Mouse (Mus musculus): ENCODE data around the gene Stpg4. TPM values are rescaled to one million over a fixed set of nuclear protein-coding genes. Genes with fewer than 3 reads are reported as not detected.

The Stpg4 gene
- total RNA-seq, 2 experiments from 2014 or later: not detected

DNA sequence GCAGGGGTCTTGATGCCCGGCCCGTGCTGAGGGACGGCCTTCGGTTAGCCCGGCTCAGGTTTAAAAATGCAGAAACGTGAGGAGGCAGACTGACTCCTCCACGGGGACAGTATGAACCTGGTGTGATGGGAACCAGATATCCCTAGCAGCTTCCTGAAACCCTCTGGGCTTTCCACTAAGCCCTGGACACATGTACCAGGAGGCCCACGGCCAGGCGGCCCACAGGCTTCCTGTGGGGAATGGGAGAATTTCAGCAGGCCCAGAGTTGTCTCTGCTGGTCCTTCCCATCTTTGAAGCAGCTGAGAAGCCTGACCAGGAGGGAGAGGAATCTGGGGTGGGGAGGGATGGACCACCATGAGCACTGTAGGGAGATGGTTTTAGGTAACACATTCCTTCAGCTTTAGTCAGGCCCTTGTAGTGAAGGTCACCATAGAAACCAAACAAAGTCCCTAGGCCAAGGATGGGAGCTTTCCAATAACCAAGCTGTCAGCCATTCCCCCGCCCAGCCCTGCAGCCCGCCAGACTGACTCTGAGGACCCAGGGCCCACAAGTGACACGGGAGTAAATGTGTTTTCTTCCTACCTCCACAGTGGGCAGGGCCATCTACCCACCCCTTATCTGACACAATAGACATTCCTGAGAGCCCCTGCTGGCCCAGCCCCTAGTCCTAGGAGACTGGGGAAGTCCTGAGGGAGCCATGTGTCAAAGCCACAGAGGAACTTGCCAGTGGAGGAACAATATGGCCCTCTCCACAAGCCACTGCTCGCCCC, 76.9 kb downstream of the Stpg4 start:
- DNase-seq: no peak

DNA sequence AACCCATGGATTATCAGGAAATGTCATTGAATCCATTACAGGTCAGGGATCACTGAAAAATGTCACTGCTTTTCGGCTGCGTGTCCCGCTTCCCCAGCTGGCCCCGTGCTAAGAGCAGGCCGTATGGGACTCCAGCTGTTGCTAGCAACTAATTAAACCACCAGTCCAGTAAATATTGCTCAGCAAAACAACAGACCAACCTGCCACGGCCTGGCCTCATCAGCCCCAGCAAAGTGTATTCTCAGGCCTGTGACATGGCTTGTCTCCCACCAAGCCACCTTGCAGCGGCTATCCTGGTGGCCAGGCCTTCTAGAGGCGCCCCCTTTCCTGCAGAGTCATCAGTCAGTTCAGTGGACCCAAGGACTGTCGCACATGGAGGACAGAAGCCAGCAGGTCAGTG, 78.0 kb downstream of the Stpg4 start:
- no peak for DNase-seq

DNA sequence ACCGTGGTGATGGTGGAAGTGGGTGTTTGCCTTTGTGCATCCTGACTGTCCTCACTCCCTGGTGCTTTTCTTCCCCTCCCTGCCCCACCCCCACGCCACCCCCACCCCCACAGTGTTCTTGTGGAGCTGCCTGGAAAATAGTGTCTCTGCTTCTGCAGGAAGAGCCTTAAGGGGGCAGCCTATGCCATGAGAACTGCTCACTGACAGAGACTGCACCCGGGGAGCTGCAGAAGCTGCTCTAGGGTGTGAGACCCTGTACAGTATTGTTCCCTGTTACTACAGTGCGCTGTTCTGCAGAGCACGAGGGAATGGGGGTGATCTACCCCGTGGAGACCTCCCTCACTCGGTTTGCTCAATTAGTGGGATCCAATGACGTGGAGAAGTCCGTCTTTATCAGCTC, 78.5 kb downstream of the Stpg4 start:
- DNase-seq: no peak

DNA sequence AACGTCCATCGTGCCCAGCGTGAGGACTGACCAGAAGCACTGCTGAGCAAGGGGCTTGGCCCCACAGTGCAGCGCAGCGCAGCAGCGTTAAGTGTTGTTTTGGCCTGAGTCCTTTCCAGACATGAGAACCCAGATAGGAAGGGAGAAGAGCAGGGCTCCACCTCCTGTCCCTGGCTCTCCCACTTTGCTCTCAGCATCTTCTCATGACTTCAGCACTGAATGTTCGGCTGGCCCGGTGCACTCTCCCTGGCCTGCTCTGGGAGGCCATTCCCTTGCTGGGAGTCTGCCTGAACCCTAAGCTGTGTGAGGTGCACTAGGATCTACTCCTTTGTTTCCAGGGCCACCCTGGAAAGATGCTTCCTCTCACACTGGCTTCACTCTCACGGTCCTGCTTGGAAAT, 79.2 kb downstream of the Stpg4 start:
- no peak for DNase-seq

DNA sequence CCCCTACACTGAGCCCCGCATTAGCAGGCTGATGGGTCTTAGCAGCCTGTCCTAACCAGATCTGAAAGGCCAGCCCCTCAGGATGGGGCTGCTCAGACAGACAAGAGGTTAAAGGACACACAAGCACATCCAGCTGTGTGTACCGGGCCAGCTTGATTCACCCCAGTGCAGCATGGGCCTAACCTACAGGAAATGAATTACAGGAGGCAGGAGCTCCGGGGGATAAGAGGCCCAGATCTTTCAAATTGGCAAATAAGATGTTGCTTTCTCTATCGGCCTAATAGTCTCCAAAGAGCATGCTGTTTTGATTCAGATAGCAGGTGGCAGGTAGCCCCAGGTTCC, 82.3 kb downstream of the Stpg4 start:
- no peak for DNase-seq

DNA sequence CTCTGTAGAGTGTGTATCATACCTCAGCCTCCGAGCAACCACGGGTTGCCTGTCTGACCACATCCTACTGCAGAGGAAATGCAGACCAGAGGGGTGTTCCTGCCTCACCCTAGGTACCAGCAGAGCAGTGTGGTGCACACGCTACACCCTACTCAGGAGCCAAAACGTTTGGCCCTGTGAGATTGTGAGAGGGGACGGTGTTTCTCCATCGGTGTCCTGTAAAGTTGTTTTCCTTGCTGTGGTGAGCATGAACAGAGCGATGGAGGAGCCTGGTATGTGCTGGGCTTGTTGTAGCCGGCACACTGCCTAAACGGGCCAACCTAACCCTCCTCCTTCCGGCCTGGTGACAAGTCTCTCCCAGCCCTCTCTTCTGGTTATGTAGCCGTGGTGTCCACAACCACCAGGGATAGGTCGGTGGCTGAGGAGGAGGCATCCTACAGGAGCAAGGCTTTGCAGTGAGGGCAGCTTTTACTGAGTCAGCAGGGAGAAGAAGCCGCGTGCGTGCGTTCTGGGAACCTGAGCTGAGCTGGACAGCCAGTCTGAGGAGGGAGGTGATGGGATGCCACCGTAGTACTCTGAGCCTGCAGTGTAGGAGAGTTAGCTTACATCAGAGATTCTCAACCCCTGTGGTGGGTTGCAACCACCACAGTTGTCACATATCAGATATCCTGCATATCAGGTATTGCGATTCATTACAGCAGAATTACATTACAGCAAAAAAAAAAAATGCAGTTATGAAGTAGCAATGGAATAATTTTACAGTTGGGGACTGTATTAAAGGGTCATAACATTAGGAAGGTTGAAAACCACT, 82.9 kb downstream of the Stpg4 start:
- DNase-seq: no peak

DNA sequence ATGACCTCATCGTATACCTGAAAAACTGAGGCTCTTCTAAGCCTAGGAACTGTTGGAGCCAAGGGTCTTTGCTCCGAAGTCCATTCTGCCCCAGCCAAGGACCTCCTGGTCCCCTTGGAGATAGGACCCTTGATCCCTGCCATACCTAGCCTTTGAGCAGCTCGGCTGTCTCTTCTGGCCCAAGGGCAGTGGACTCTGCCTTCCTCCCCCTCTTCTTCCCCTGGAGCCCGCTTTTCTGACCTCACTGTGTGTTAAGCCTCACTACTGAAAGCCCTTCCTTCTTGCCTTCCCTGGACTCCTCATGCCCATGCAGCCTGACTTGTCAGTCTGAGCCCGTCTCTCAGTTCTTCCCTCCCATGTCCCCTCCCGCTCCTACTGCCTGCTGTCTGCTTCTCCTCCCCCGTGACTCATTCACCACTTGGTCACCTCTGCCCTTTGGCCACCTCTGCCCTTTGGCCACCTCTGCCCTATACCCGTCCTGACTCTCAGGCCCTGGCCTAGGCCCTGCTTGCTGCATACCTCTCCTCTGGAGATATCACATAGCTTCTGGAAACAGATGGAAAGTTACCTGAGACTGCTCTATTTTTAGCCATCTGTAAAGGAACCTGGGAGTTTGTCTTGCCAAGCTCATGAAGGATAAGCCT, 84.4 kb downstream of the Stpg4 start:
- no peak for DNase-seq

Other genes with a start within 250 kb of the Stpg4 start
- 10 to 100 TPM; 60.7 to 62.7 TPM for gene Mcfd2, start 161.8 kb downstream of the Stpg4 start, total RNA-seq (2021)
- 1 to 10 TPM; 6.3 to 8.8 TPM for gene Ttc7, start 144.9 kb downstream of the Stpg4 start, total RNA-seq (2021)
- 1,000 to 10,000 TPM; 2,120 to 2,282 TPM for gene Calm2, start 19.2 kb upstream of the Stpg4 start, total RNA-seq (2021)
- gene Epcam, start 208.2 kb upstream of the Stpg4 start, total RNA-seq (2021): under 1 TPM; 0.32 to 0.43 TPM
- 10 to 100 TPM; 35.3 to 38.1 TPM for gene Msh2, start 244.6 kb upstream of the Stpg4 start, total RNA-seq (2021)

Measured in layer of hippocampus, postnatal 36 days (tissue).